Mouse (Mus musculus) midbrain, postnatal 0 days (tissue): ENCODE measurements around the gene Mmrn2. TPM values are rescaled to one million over a fixed set of nuclear protein-coding genes. Genes with fewer than 3 reads are reported as not detected.

Source experiments
- ATAC-seq: fragments of 200-750 bp; cut with Nextera tagmentation; 2 replicates; pipeline ENCODE4 v1.8.0; 2017; ENCODE audit warnings: moderate number of reproducible peaks, mild to moderate bottlenecking, moderate TSS enrichment, moderate library complexity; ENCODE audit not compliant: low FRiP score
- DNase-seq: peaks from one replicate; pipeline ENCODE4 v3.0.0-alpha.2; 2015; ENCODE audit warnings: low spot score
- H3K27ac ChIP-seq: fragments of 300-500 bp; sonication (generic); 2 replicates; pipeline ENCODE4 v1.5.1; 2014; ENCODE audit warnings: low read depth, mild to moderate bottlenecking, low read length, mixed read lengths
- H3K27me3 ChIP-seq: fragments of 300-500 bp; sonication (generic); 2 replicates; pipeline ENCODE4 v1.6.1; 2014; ENCODE audit warnings: low read length, control low read depth, mixed read lengths; ENCODE audit not compliant: insufficient read depth
- H3K36me3 ChIP-seq: fragments of 300-500 bp; sonication (generic); 2 replicates; pipeline ENCODE4 v1.6.1; 2014; ENCODE audit warnings: low read length, control low read depth, mixed read lengths; ENCODE audit not compliant: insufficient read depth
- H3K4me1 ChIP-seq: fragments of 300-500 bp; sonication (generic); 2 replicates; pipeline ENCODE4 v1.6.1; 2014; ENCODE audit warnings: mild to moderate bottlenecking, control low read depth, antibody characterized with exemption, low read length, mixed read lengths; ENCODE audit not compliant: insufficient read depth
- H3K4me2 ChIP-seq: fragments of 300-500 bp; sonication (generic); 2 replicates; pipeline ENCODE4 v1.6.1; 2014; ENCODE audit warnings: low read depth, mild to moderate bottlenecking, low read length, mixed read lengths; ENCODE audit not compliant: poor library complexity, severe bottlenecking
- H3K4me3 ChIP-seq: fragments of 300-500 bp; sonication (generic); 2 replicates; pipeline ENCODE4 v1.5.1; 2014; ENCODE audit warnings: low read depth, mild to moderate bottlenecking, low read length, moderate library complexity
- H3K9ac ChIP-seq: fragments of 300-500 bp; sonication (generic); replicated peaks from 2 replicates; pipeline ENCODE4 v1.6.1; 2014; ENCODE audit warnings: mild to moderate bottlenecking, low read length, moderate library complexity, mixed read lengths; ENCODE audit not compliant: poor library complexity, severe bottlenecking
- H3K9me3 ChIP-seq: fragments of 300-500 bp; sonication (generic); 2 replicates; pipeline ENCODE4 v1.6.1; 2016; ENCODE audit warnings: low read length, control low read depth
- CTCF ChIP-seq: IDR thresholded peaks from 2 replicates; pipeline ENCODE4 v1.5.1; 2016; ENCODE audit warnings: antibody characterized with exemption, mild to moderate bottlenecking
- WGBS: fragments of 180-500 bp; shearing (Covaris S2); extraction: QIAGEN DNeasy Blood & Tissue Kit; methylation state at CpG from one replicate; pipeline ENCODE4 v1.1.7; 2014; 5-methylcytosine and 5-hydroxymethylcytosine counted together
- polyA plus RNA-seq: library from polyadenylated mRNA; unstranded; fragments of >200 nt; fragmentation: Nextera tagmentation; extraction: Ambion mirVana; gene quantifications from 2 replicates; pipeline ENCODE4 v1.2.1, GENCODE M21; 2015
- total RNA-seq: library from RNA; depleted of rRNA; stranded (reverse); fragments of >200 nt; gene quantifications from 2 replicates; pipeline ENCODE4 v1.2.3, GENCODE M21; 2014

Mmrn2 gene
- total and polyA plus RNA-seq, 2 experiments from 2014 or later = 2.1 to 2.9 TPM

DNA sequence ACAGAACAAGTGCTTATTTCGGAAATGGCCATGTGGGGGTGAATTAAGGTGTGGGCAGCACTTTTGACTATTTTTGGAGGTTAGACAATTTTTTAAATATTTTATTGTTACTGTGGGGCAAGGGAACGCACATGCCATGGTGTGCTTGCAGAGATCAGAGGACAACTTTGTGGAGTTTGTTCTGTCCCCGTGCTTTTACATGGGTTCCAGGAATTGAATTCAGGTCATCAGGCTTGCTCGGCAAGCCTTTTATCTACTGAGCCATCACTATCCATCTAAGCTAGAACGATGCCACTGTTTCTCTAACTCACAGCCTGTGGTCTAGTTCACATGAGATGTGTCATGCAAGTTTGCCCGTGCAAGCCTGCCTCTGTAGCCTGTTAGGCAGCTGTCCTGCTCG is 27.0 kb upstream of the Mmrn2 start:
- no peak overlapping the region for H3K4me2 ChIP-seq
- no peak overlapping the region for H3K4me3 ChIP-seq
- H3K27me3 ChIP-seq = no peaks in the 10 kb centered on the region
- TF ChIP-seq CTCF = no peak
- DNase-seq (no peak), ATAC-seq (no peak)
- no peak overlapping the region for H3K27ac ChIP-seq
- no peak overlapping the region for H3K9ac ChIP-seq
- H3K9me3 ChIP-seq = no peaks in the 10 kb centered on the region
- 77% methylated on average over 7 of the region's 7 CpGs for WGBS
- H3K4me1 ChIP-seq = no peaks in the 10 kb centered on the region
- peaks cover 6% of the 10 kb centered on the region for H3K36me3 ChIP-seq

DNA sequence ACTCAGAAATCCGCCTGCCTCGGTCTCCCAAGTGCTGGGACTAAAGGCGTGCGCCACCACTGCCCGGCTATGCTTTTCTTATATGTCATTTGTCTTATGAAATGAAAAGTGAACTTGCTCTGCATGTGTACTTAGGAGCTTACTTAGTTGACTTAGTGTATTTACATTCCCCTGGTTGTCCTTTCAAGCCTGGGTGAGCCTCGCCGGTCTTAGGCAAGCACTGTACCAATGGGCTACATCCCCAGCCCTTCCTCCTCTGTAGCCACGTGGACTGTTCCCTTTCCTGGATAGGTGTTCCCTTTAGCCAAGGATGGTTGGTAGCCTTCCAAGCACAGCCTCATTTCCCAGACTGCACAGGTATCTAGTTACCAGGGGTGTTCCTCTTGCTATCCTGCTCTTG is 26.3 kb upstream of the Mmrn2 start:
- Histone ChIP-seq H3K4me2 (no peak overlapping the region), H3K4me3 (no peak overlapping the region), H3K9me3 (no peaks in the 10 kb centered on the region), H3K36me3 (peaks cover 3% of the 10 kb centered on the region; the same call in 1 of the 2 replicates), H3K27ac (no peak overlapping the region), H3K27me3 (no peaks in the 10 kb centered on the region), H3K4me1 (no peaks in the 10 kb centered on the region), H3K9ac (no peak overlapping the region)
- DNase-seq (no peak), ATAC-seq (no peak)
- WGBS = 88% methylated on average over 8 of the region's 8 CpGs
- no peak for TF ChIP-seq CTCF

DNA sequence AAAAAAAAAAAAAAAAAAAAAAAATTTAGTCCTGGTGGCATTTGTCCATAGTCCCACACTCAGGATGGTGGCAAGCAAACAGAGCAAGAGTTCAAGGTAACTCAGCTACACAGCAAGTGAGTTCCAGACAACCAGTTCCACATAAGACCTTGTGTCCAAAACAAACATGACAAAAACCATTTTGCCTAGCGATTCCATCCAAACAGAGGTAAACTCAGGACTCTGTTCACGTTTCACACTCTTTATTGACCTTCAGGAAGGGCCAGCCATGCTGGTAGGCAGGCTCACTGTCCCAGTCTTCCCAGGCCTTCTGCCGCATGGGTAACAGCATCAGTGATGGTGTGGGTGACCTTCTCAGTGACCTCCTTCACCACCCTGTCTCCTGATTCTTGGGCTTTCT is 23.6 kb upstream of the Mmrn2 start:
- H3K9ac ChIP-seq = no peak overlapping the region
- no peaks in the 10 kb centered on the region for H3K4me1 ChIP-seq
- no peaks in the 10 kb centered on the region for H3K36me3 ChIP-seq
- TF ChIP-seq CTCF = no peak
- no peak overlapping the region for H3K4me3 ChIP-seq
- WGBS = 80% methylated on average over 3 of the region's 3 CpGs
- no peak overlapping the region for H3K27ac ChIP-seq
- no peak overlapping the region for H3K4me2 ChIP-seq
- ATAC-seq (no peak), DNase-seq (no peak)
- H3K27me3 ChIP-seq = no peaks in the 10 kb centered on the region
- no peaks in the 10 kb centered on the region for H3K9me3 ChIP-seq

DNA sequence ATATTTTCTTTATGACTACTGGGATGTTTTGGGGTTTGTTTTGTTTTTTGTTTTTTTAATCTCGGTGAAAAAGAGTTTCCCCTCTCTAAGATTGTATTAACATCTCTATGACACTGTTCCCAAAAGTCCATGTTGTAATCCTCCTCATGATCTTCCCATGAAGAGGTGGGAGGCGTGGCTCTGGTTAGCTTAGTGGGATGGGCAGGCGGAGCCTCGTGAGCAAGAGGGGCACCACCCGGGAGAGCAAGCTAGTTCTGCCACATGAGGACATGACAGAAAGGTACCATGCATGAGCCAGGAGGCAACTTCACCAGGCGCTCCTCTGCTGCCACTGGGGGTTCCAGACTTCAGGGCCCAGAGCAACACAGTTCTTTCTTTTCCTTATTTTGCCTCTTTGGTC is 22.7 kb upstream of the Mmrn2 start:
- no peak for DNase-seq

DNA sequence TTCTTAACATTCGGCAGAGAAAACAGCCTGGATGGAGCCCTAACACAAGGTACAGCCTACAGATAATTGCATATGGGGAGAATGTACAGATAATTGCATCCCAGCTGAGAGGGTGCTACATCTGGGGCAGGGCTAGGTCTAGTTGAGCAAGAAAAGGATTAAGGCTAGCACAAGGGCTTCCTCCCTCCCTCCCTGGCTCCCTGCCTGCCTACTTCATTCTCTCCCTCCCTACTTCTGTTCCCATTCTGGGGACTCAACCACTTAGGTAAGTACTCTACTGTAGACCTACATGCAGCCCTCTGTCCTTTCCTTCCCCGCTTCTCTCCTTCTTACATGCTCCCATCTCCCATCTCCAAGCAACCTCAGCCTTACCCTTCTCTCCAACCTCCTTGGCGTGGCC is 21.9 kb upstream of the Mmrn2 start:
- no peaks in the 10 kb centered on the region for H3K4me1 ChIP-seq
- ATAC-seq (no peak), DNase-seq (no peak)
- TF ChIP-seq CTCF = no peak
- no peaks in the 10 kb centered on the region for H3K27me3 ChIP-seq
- H3K9ac ChIP-seq = no peak overlapping the region
- H3K4me3 ChIP-seq = no peak overlapping the region
- no peaks in the 10 kb centered on the region for H3K36me3 ChIP-seq
- no peak overlapping the region for H3K4me2 ChIP-seq
- WGBS = 86% methylated on average over 3 of the region's 3 CpGs
- H3K27ac ChIP-seq = no peak overlapping the region
- H3K9me3 ChIP-seq = no peaks in the 10 kb centered on the region

More for the DNA sequence above, 22.7 kb upstream of the Mmrn2 start:
- Histone ChIP-seq H3K4me1 (no peaks in the 10 kb centered on the region), H3K36me3 (no peaks in the 10 kb centered on the region), H3K9ac (no peak overlapping the region), H3K4me3 (no peak overlapping the region), H3K4me2 (no peak overlapping the region), H3K9me3 (no peaks in the 10 kb centered on the region), H3K27me3 (no peaks in the 10 kb centered on the region), H3K27ac (no peak overlapping the region)
- no peak for TF ChIP-seq CTCF
- 67% methylated on average over 6 of the region's 6 CpGs for WGBS
- no peak for ATAC-seq

DNA sequence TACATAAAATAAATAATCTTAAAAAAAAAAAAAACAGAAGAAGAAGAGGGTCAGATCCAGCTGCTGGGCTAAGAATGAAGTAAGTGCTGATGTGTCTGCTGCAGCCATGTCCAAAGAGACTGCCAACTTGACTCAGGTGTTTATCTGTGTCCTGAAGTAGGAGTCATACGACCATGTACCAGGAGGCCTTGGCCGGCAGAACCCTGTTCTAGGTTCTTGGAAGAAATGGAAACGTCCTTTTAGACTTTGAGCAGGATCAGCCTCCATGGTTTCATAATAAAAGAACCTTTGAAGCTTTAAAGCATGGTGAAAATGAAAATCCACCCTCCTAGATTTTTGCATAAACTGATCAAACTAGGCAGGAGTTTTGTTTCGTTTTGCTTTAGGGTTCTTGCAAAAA is 20.8 kb upstream of the Mmrn2 start:
- Histone ChIP-seq H3K4me2 (no peak overlapping the region), H3K9me3 (no peaks in the 10 kb centered on the region), H3K27ac (no peak overlapping the region), H3K4me1 (no peaks in the 10 kb centered on the region), H3K4me3 (no peak overlapping the region), H3K9ac (no peak overlapping the region), H3K27me3 (no peaks in the 10 kb centered on the region), H3K36me3 (no peaks in the 10 kb centered on the region)
- DNase-seq (no peak), ATAC-seq (no peak)
- WGBS = 81% methylated on average over 4 of the region's 4 CpGs
- no peak for TF ChIP-seq CTCF

DNA sequence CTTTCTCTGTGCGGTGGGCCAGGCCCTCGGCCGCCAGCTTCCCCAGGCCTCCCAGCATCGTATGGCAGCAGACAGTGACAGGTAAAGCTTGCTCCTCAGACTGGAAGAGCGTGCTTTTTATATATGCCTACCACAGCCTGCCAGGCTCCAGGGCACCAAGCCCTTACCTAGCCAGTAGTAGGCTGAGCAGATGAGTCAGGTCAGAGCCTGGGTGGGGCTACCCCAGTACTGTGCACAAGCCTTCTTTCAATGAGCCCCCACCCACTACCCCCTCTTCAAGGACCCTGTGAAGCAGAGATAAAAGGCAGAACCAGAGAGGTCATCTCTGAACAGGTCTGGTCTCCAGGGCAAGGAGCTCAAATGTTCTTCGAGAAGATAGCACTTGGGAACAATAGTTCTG is 20.0 kb upstream of the Mmrn2 start, which contains the start of gene Fam25c:
TSS of gene Fam25c (minus strand) at position 133 of the 400 bp plus-strand sequence.
- H3K9me3 ChIP-seq = no peaks in the 10 kb centered on the region
- no peaks in the 10 kb centered on the region for H3K36me3 ChIP-seq
- no peak within 1 kb of the TSS for H3K4me3 ChIP-seq
- H3K27me3 ChIP-seq = no peaks in the 10 kb centered on the region
- H3K4me1 ChIP-seq = no peaks in the 10 kb centered on the region
- H3K4me2 ChIP-seq = no peak within 1 kb of the TSS
- WGBS = 85% methylated on average over 6 of the region's 6 CpGs
- no peak for TF ChIP-seq CTCF
- DNase-seq = no peak
- H3K9ac ChIP-seq = no peak within 1 kb of the TSS
- no peak for ATAC-seq
- no peak within 1 kb of the TSS for H3K27ac ChIP-seq
